Mouse (Mus musculus): ENCODE results near the gene Ush2a. TPM values are rescaled to one million over a fixed set of nuclear protein-coding genes. Genes with fewer than 3 reads are reported as not detected.

Gene Ush2a
- polyA plus RNA-seq, 1 experiment from 2014 or later, result 0.04 TPM

GRCm38 (mm10) chr1:188760515-188760914 lies 498.7 kb downstream of the Ush2a start:
- H3K36me3 ChIP-seq, result no peaks in the 10 kb centered on the region
- H3K27ac ChIP-seq, result no peak overlapping the region
- H3K4me1 ChIP-seq, result peaks cover 4% of the 10 kb centered on the region; the same call in 1 of the 2 replicates
- H3K9ac ChIP-seq, result no peak overlapping the region
- H3K27me3 ChIP-seq, result no peaks in the 10 kb centered on the region
- no peak overlapping the region for H3K4me3 ChIP-seq
- no peaks in the 10 kb centered on the region for H3K9me3 ChIP-seq
- no peak for ATAC-seq (ENCODE audit: low FRiP score, low read depth)
- 67% methylated on average over 3 of the region's 3 CpGs for WGBS
- H3K4me2 ChIP-seq (replicated peaks), result no peak overlapping the region

- no peak overlapping the region for H3K9ac ChIP-seq
- no peaks in the 10 kb centered on the region for H3K36me3 ChIP-seq
- H3K4me2 ChIP-seq (replicated peaks), result no peak overlapping the region
- no peak overlapping the region for H3K27ac ChIP-seq
- peaks cover 4% of the 10 kb centered on the region; the same call in 1 of the 2 replicates for H3K4me1 ChIP-seq
- H3K9me3 ChIP-seq, result no peaks in the 10 kb centered on the region
- WGBS, result 86% methylated on average over 6 of the region's 6 CpGs
- H3K4me3 ChIP-seq, result no peak overlapping the region
- ATAC-seq (ENCODE audit: low FRiP score, low read depth), result no peak
- H3K27me3 ChIP-seq, result no peaks in the 10 kb centered on the region
These were observed 500.6 kb downstream of the Ush2a start for GRCm38 (mm10) chr1:188762463-188762862.

GRCm38 (mm10) chr1:188763761-188764160 lies 501.9 kb downstream of the Ush2a start:
- H3K4me2 ChIP-seq (replicated peaks), result no peak overlapping the region
- H3K4me1 ChIP-seq, result peaks cover 4% of the 10 kb centered on the region; the same call in 1 of the 2 replicates
- no peaks in the 10 kb centered on the region for H3K27me3 ChIP-seq
- H3K4me3 ChIP-seq, result no peak overlapping the region
- H3K9me3 ChIP-seq, result no peaks in the 10 kb centered on the region
- ATAC-seq (ENCODE audit: low FRiP score, low read depth), result no peak
- no peak overlapping the region for H3K9ac ChIP-seq
- H3K36me3 ChIP-seq, result no peaks in the 10 kb centered on the region
- WGBS, result 82% methylated on average over 3 of the region's 3 CpGs
- no peak overlapping the region for H3K27ac ChIP-seq

- H3K4me1 ChIP-seq, result peaks cover 16% of the 10 kb centered on the region
- no peak overlapping the region for H3K27ac ChIP-seq
- H3K4me3 ChIP-seq, result no peak overlapping the region
- H3K36me3 ChIP-seq, result no peaks in the 10 kb centered on the region
- H3K9ac ChIP-seq, result no peak overlapping the region
- 89% methylated on average over 1 of the region's 1 CpGs for WGBS
- ATAC-seq (ENCODE audit: low FRiP score, low read depth), result no peak
- H3K4me2 ChIP-seq (replicated peaks), result no peak overlapping the region
- H3K9me3 ChIP-seq, result peaks cover 5% of the 10 kb centered on the region; the same call in 1 of the 2 replicates
- peaks cover 4% of the 10 kb centered on the region; the same call in 1 of the 2 replicates for H3K27me3 ChIP-seq
These were observed 509.0 kb downstream of the Ush2a start for GRCm38 (mm10) chr1:188770828-188771227.

GRCm38 (mm10) chr1:188772516-188773229 lies 510.9 kb downstream of the Ush2a start:
- Histone ChIP-seq H3K27me3 (peaks cover 4% of the 10 kb centered on the region; the same call in 1 of the 2 replicates), H3K4me3 (no peak overlapping the region), H3K36me3 (no peaks in the 10 kb centered on the region), H3K9ac (no peak overlapping the region), H3K9me3 (peaks cover 7% of the 10 kb centered on the region; the same call in 1 of the 2 replicates), H3K4me2 (replicated peaks) (no peak overlapping the region), H3K27ac (no peak overlapping the region), H3K4me1 (peaks cover 16% of the 10 kb centered on the region)
- ATAC-seq (ENCODE audit: low FRiP score, low read depth), result no peak
- 90% methylated on average over 7 of the region's 7 CpGs for WGBS

GRCm38 (mm10) chr1:188773631-188774030 lies 511.8 kb downstream of the Ush2a start:
- Histone ChIP-seq H3K4me1 (peaks cover 16% of the 10 kb centered on the region), H3K9me3 (peaks cover 7% of the 10 kb centered on the region; the same call in 1 of the 2 replicates), H3K27ac (peak overlapping the region; percentile 8; the same call in 1 of the 2 replicates), H3K27me3 (peaks cover 4% of the 10 kb centered on the region; the same call in 1 of the 2 replicates), H3K36me3 (no peaks in the 10 kb centered on the region), H3K9ac (no peak overlapping the region), H3K4me2 (replicated peaks) (peak overlapping the region; percentile 27; the same call in 1 of the 2 replicates), H3K4me3 (no peak overlapping the region)
- 24% methylated on average over 7 of the region's 7 CpGs for WGBS
- peak; percentile 48; the same call in 1 of the 2 replicates for ATAC-seq (ENCODE audit: low FRiP score, low read depth)

GRCm38 (mm10) chr1:188777556-188778161 lies 515.8 kb downstream of the Ush2a start:
- H3K4me1 ChIP-seq, result peaks cover 16% of the 10 kb centered on the region
- H3K36me3 ChIP-seq, result no peaks in the 10 kb centered on the region
- no peak for ATAC-seq (ENCODE audit: low FRiP score, low read depth)
- peaks cover 7% of the 10 kb centered on the region; the same call in 1 of the 2 replicates for H3K9me3 ChIP-seq
- 55% methylated on average over 8 of the region's 8 CpGs for WGBS
- H3K27me3 ChIP-seq, result no peaks in the 10 kb centered on the region
- no peak overlapping the region for H3K4me2 ChIP-seq (replicated peaks)
- H3K9ac ChIP-seq, result no peak overlapping the region
- no peak overlapping the region for H3K4me3 ChIP-seq
- no peak overlapping the region for H3K27ac ChIP-seq

GRCm38 (mm10) chr1:188785056-188785455 lies 523.2 kb downstream of the Ush2a start:
- Histone ChIP-seq H3K9ac (no peak overlapping the region), H3K36me3 (no peaks in the 10 kb centered on the region), H3K4me3 (no peak overlapping the region), H3K4me1 (no peaks in the 10 kb centered on the region), H3K9me3 (no peaks in the 10 kb centered on the region), H3K27ac (no peak overlapping the region), H3K27me3 (no peaks in the 10 kb centered on the region), H3K4me2 (replicated peaks) (no peak overlapping the region)
- WGBS, result 84% methylated on average over 10 of the region's 10 CpGs
- no peak for ATAC-seq (ENCODE audit: low FRiP score, low read depth)

GRCm38 (mm10) chr1:188805069-188805468 lies 543.2 kb downstream of the Ush2a start:
- Histone ChIP-seq H3K27me3 (0 out of 2 replicates have a peak, but pooled peaks cover 5% of the 10 kb centered on the region), H3K4me2 (replicated peaks) (no peak overlapping the region), H3K4me3 (no peak overlapping the region), H3K4me1 (peaks cover 9% of the 10 kb centered on the region; the same call in 1 of the 2 replicates), H3K36me3 (no peaks in the 10 kb centered on the region), H3K9me3 (no peaks in the 10 kb centered on the region), H3K27ac (no peak overlapping the region), H3K9ac (no peak overlapping the region)
- no peak for ATAC-seq (ENCODE audit: low FRiP score, low read depth)
- 31% methylated on average over 2 of the region's 2 CpGs for WGBS

GRCm38 (mm10) chr1:188805852-188806251 lies 544.0 kb downstream of the Ush2a start:
- no peak overlapping the region for H3K9ac ChIP-seq
- H3K4me3 ChIP-seq, result no peak overlapping the region
- H3K27me3 ChIP-seq, result 0 out of 2 replicates have a peak, but pooled peaks cover 5% of the 10 kb centered on the region
- 41% methylated on average over 4 of the region's 4 CpGs for WGBS
- H3K27ac ChIP-seq, result no peak overlapping the region
- no peaks in the 10 kb centered on the region for H3K9me3 ChIP-seq
- no peaks in the 10 kb centered on the region for H3K36me3 ChIP-seq
- no peak overlapping the region for H3K4me2 ChIP-seq (replicated peaks)
- peaks cover 9% of the 10 kb centered on the region; the same call in 1 of the 2 replicates for H3K4me1 ChIP-seq
- no peak for ATAC-seq (ENCODE audit: low FRiP score, low read depth)

GRCm38 (mm10) chr1:188810631-188811030 lies 548.8 kb downstream of the Ush2a start:
- Histone ChIP-seq H3K36me3 (no peaks in the 10 kb centered on the region), H3K4me2 (replicated peaks) (no peak overlapping the region), H3K27ac (no peak overlapping the region), H3K9ac (no peak overlapping the region), H3K27me3 (0 out of 2 replicates have a peak, but pooled peaks cover 5% of the 10 kb centered on the region), H3K4me3 (no peak overlapping the region), H3K4me1 (0 out of 2 replicates have a peak, but pooled peaks cover 2% of the 10 kb centered on the region), H3K9me3 (no peaks in the 10 kb centered on the region)
- WGBS, result 85% methylated on average over 9 of the region's 9 CpGs
- no peak for ATAC-seq (ENCODE audit: low FRiP score, low read depth)

GRCm38 (mm10) chr1:188815072-188815471 lies 553.2 kb downstream of the Ush2a start:
- Histone ChIP-seq H3K4me2 (replicated peaks) (no peak overlapping the region), H3K9me3 (no peaks in the 10 kb centered on the region), H3K9ac (no peak overlapping the region), H3K36me3 (no peaks in the 10 kb centered on the region), H3K4me3 (no peak overlapping the region), H3K27ac (no peak overlapping the region), H3K4me1 (no peaks in the 10 kb centered on the region), H3K27me3 (no peaks in the 10 kb centered on the region)
- no peak for ATAC-seq (ENCODE audit: low FRiP score, low read depth)
- 87% methylated on average over 7 of the region's 7 CpGs for WGBS
